Mouse (Mus musculus): ENCODE measurements at regions not wholly inside any gene's neighbourhood (a gene's known extent, or its start where the extent isn't known, plus 50 kb on each side); places are given as distances from the start of the nearest gene placed in this dataset.

DNA sequence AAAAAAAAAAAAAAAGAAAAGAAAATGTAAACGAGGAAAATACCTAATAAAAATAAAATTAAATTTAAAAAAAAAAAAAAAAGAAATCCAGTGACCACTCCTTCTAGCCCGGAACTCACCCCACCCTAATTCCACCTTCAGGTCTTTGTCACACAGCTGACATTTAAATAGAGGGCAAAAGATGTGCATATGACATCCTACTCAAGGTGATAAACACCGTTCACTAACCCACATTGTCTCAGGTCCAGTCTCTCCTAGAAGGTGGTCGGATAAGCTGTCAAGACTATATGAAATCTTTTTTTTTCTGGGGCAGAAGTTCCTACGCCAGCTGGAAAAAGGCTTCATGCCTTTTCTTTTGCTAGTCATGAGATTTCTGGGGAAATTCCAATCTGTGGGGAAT, 226.6 kb upstream of the Tbl1xr1 start:
- no peak for TF ChIP-seq CHD1 (IDR thresholded peaks at IDR 0.05; ENCODE audit: low read depth, low read length)
- TF ChIP-seq USF2 (conservative IDR thresholded peaks at IDR 0.05; ENCODE audit: low read depth, low read length): no peak
- dilution Hi-C loops (cut with MboI; ENCODE audit: extremely low pct_ligation_motif_present, extremely low pct_unique_long_range_greater_than_20kb, low sequenced_read_pairs): no loop called here
- no peak for DNase-seq (ENCODE audit: extremely low read depth)
- H3K27me3 ChIP-seq (replicated peaks): no peaks in the 10 kb centered on the region
- H3K4me2 ChIP-seq (ENCODE audit: insufficient read depth, low read depth, poor library complexity, severe bottlenecking): no peak overlapping the region
- no peaks in the 10 kb centered on the region for H3K9me3 ChIP-seq (replicated peaks; ENCODE audit: low read length)
- in situ Hi-C loops (cut with MboI; ENCODE audit: low pct_ligation_motif_present, low pct_unique_long_range_greater_than_20kb, low sequenced_read_pairs): no loop called here
- H3K27ac ChIP-seq (ENCODE audit: insufficient read depth, low read depth): no peak overlapping the region
- H3K79me2 ChIP-seq (replicated peaks; ENCODE audit: control insufficient read depth, extremely low read depth, insufficient read depth, poor library complexity, severe bottlenecking): no peaks in the 10 kb centered on the region
- H3K4me3 ChIP-seq (replicated peaks in 1 of 3; ENCODE audit: low read depth in 2 of 3, low read length in 2 of 3, poor library complexity in 1 of 3): no peak overlapping the region
- H3K9ac ChIP-seq (ENCODE audit: insufficient read depth, low read depth): no peak overlapping the region
- H3K36me3 ChIP-seq (replicated peaks in 1 of 2; ENCODE audit: control insufficient read depth in 1 of 2, insufficient read depth in 1 of 2, low read length in 1 of 2): no peaks in the 10 kb centered on the region
- no peaks in the 10 kb centered on the region for H3K4me1 ChIP-seq (ENCODE audit: control insufficient read depth in 1 of 2, insufficient read depth in 2 of 2)

- no peak for DNase-seq (ENCODE audit: extremely low read depth)
- no peaks in the 10 kb centered on the region for H3K36me3 ChIP-seq (replicated peaks in 1 of 2; ENCODE audit: control insufficient read depth in 1 of 2, insufficient read depth in 1 of 2, low read length in 1 of 2)
- H3K27ac ChIP-seq (ENCODE audit: insufficient read depth, low read depth): no peak overlapping the region
- in situ Hi-C loops (cut with MboI; ENCODE audit: low pct_ligation_motif_present, low pct_unique_long_range_greater_than_20kb, low sequenced_read_pairs): no loop called here
- H3K79me2 ChIP-seq (replicated peaks; ENCODE audit: control insufficient read depth, extremely low read depth, insufficient read depth, poor library complexity, severe bottlenecking): no peaks in the 10 kb centered on the region
- H3K9ac ChIP-seq (ENCODE audit: insufficient read depth, low read depth): no peak overlapping the region
- H3K4me1 ChIP-seq (ENCODE audit: control insufficient read depth in 1 of 2, insufficient read depth in 2 of 2): no peaks in the 10 kb centered on the region
- no peak overlapping the region for H3K4me3 ChIP-seq (replicated peaks in 1 of 3; ENCODE audit: low read depth in 2 of 3, low read length in 2 of 3, poor library complexity in 1 of 3)
- TF ChIP-seq MYC (IDR thresholded peaks at IDR 0.05; ENCODE audit: low read depth, low read length) (no peak), USF1 (IDR thresholded peaks at IDR 0.05; ENCODE audit: low read depth, low read length) (no peak), ZKSCAN1 (IDR thresholded peaks at IDR 0.05; ENCODE audit: borderline replicate concordance, low read depth, low read length) (no peak), GABPA (IDR thresholded peaks at IDR 0.05; ENCODE audit: insufficient replicate concordance, low read depth, low read length) (no peak), IRF4 (IDR thresholded peaks at IDR 0.05; ENCODE audit: low read depth, low read length) (no peak), CTCF (conservative IDR thresholded peaks at IDR 0.05 in 1 of 2, IDR thresholded peaks at IDR 0.05 in 1 of 2; ENCODE audit: low read depth in 2 of 2, low read length in 2 of 2) (no peak), MAZ (IDR thresholded peaks at IDR 0.05; ENCODE audit: low read depth, low read length) (no peak), PAX5 (IDR thresholded peaks at IDR 0.05; ENCODE audit: low read length) (no peak), NELFE (IDR thresholded peaks at IDR 0.05; ENCODE audit: low read depth, low read length) (no peak), MEF2A (IDR thresholded peaks at IDR 0.05; ENCODE audit: borderline replicate concordance, low read depth, low read length) (no peak), NRF1 (IDR thresholded peaks at IDR 0.05; ENCODE audit: low read depth, low read length) (no peak), USF2 (conservative IDR thresholded peaks at IDR 0.05; ENCODE audit: low read depth, low read length) (no peak), MXI1 (IDR thresholded peaks at IDR 0.05; ENCODE audit: low read depth, low read length) (no peak), ELF1 (IDR thresholded peaks at IDR 0.05; ENCODE audit: low read depth, low read length) (no peak)
- H3K27me3 ChIP-seq (replicated peaks): no peaks in the 10 kb centered on the region
- dilution Hi-C loops (cut with MboI; ENCODE audit: extremely low pct_ligation_motif_present, extremely low pct_unique_long_range_greater_than_20kb, low sequenced_read_pairs): no loop called here
- H3K4me2 ChIP-seq (ENCODE audit: insufficient read depth, low read depth, poor library complexity, severe bottlenecking): no peak overlapping the region
- no peaks in the 10 kb centered on the region for H3K9me3 ChIP-seq (replicated peaks; ENCODE audit: low read length)
Measured at GRCm38 (mm10) chr3:21850977-21851376, 225.5 kb upstream of the Tbl1xr1 start.

GRCm38 (mm10) chr3:21854340-21854739, 222.1 kb upstream of the Tbl1xr1 start:
- Histone ChIP-seq H3K4me3 (replicated peaks in 1 of 3; ENCODE audit: low read depth in 2 of 3, low read length in 2 of 3, poor library complexity in 1 of 3) (no peak overlapping the region), H3K27me3 (replicated peaks) (no peaks in the 10 kb centered on the region), H3K9ac (ENCODE audit: insufficient read depth, low read depth) (no peak overlapping the region), H3K36me3 (replicated peaks in 1 of 2; ENCODE audit: control insufficient read depth in 1 of 2, insufficient read depth in 1 of 2, low read length in 1 of 2) (no peaks in the 10 kb centered on the region), H3K79me2 (replicated peaks; ENCODE audit: control insufficient read depth, extremely low read depth, insufficient read depth, poor library complexity, severe bottlenecking) (no peaks in the 10 kb centered on the region), H3K9me3 (replicated peaks; ENCODE audit: low read length) (no peaks in the 10 kb centered on the region), H3K4me1 (ENCODE audit: control insufficient read depth in 1 of 2, insufficient read depth in 2 of 2) (no peaks in the 10 kb centered on the region), H3K4me2 (ENCODE audit: insufficient read depth, low read depth, poor library complexity, severe bottlenecking) (no peak overlapping the region), H3K27ac (ENCODE audit: insufficient read depth, low read depth) (no peak overlapping the region)
- dilution Hi-C loops (cut with MboI; ENCODE audit: extremely low pct_ligation_motif_present, extremely low pct_unique_long_range_greater_than_20kb, low sequenced_read_pairs): no loop called here
- no peak for DNase-seq (ENCODE audit: extremely low read depth)
- TF ChIP-seq GABPA (IDR thresholded peaks at IDR 0.05; ENCODE audit: insufficient replicate concordance, low read depth, low read length) (no peak), NRF1 (IDR thresholded peaks at IDR 0.05; ENCODE audit: low read depth, low read length) (no peak), ZC3H11A (IDR thresholded peaks at IDR 0.05; ENCODE audit: low read depth, low read length) (no peak), USF1 (IDR thresholded peaks at IDR 0.05; ENCODE audit: low read depth, low read length) (no peak), MYC (IDR thresholded peaks at IDR 0.05; ENCODE audit: low read depth, low read length) (no peak), SMC3 (IDR thresholded peaks at IDR 0.05; ENCODE audit: low read depth, low read length) (no peak), CHD2 (IDR thresholded peaks at IDR 0.05; ENCODE audit: low read length) (no peak), EP300 (IDR thresholded peaks at IDR 0.05; ENCODE audit: low read length) (no peak), MEF2A (IDR thresholded peaks at IDR 0.05; ENCODE audit: borderline replicate concordance, low read depth, low read length) (no peak), CHD1 (IDR thresholded peaks at IDR 0.05; ENCODE audit: low read depth, low read length) (no peak), ELF1 (IDR thresholded peaks at IDR 0.05; ENCODE audit: low read depth, low read length) (no peak), MAZ (IDR thresholded peaks at IDR 0.05; ENCODE audit: low read depth, low read length) (no peak), CTCF (conservative IDR thresholded peaks at IDR 0.05 in 1 of 2, IDR thresholded peaks at IDR 0.05 in 1 of 2; ENCODE audit: low read depth in 2 of 2, low read length in 2 of 2) (no peak)
- in situ Hi-C loops (cut with MboI; ENCODE audit: low pct_ligation_motif_present, low pct_unique_long_range_greater_than_20kb, low sequenced_read_pairs): no loop called here

All from CH12.LX (cell line).